Mouse (Mus musculus) erythroblast, embryonic 14.5 days (primary cell): ENCODE results near the gene Nat8f6.

Experiments
- GATA1 ChIP-seq: IDR thresholded peaks from 2 replicates; pipeline ENCODE4 v1.6.1; 2012; ENCODE audit warnings: low read length, inconsistent platforms, mixed read lengths
- TAL1 ChIP-seq: IDR thresholded peaks from 3 replicates; pipeline ENCODE4 v1.6.1; 2012; ENCODE audit warnings: low read length, inconsistent platforms, mixed read lengths

GRCm38 (mm10) chr6:85825886-85826285 lies 5.1 kb upstream of the Nat8f6 start:
- no peak for TF ChIP-seq TAL1
- TF ChIP-seq GATA1, result no peak
